Mouse (Mus musculus): Measurements from ENCODE around the gene 1700001J03Rik. TPM values are rescaled to one million over a fixed set of nuclear protein-coding genes. Genes with fewer than 3 reads are reported as not detected.
"Not testable (repeated sequence)": the region's sequence is repeated elsewhere in the genome, so short reads cannot be mapped to it uniquely, and the experiment has no call there.

1700001J03Rik gene
- under 1 TPM; 0.53 to 0.95 TPM for total RNA-seq (2021)
- long read RNA-seq, experiment 1 = 0 reads
- long read RNA-seq, experiment 2 = 0 reads

- DNase-seq = not testable (repeated sequence)
Measured at GRCm38 (mm10) chr5:146185204-146185603, at the start of gene 1700001J03Rik. 1700001J03Rik (minus strand) TSS chr5:146185304.

GRCm38 (mm10) chr5:146234336-146234735 is 49.2 kb upstream of the 1700001J03Rik start:
- DNase-seq = no peak

GRCm38 (mm10) chr5:146232816-146233215 is 47.7 kb upstream of the 1700001J03Rik start:
- DNase-seq = no peak

- DNase-seq = no peak
Measured at GRCm38 (mm10) chr5:146232056-146232675, 47.1 kb upstream of the 1700001J03Rik start.

- DNase-seq = peak; percentile 38 to 45
Measured at GRCm38 (mm10) chr5:146231655-146231996, 46.5 kb upstream of the 1700001J03Rik start.

- DNase-seq = peak; percentile 92 to 95
Measured at GRCm38 (mm10) chr5:146230864-146231654, 46.0 kb upstream of the 1700001J03Rik start, which contains the start of gene Cdk8. Cdk8 (plus strand) TSS chr5:146231230.

- no peak for DNase-seq
Measured at GRCm38 (mm10) chr5:146229869-146230650, 45.0 kb upstream of the 1700001J03Rik start.

- no peak for DNase-seq
Measured at GRCm38 (mm10) chr5:146227496-146227895, 42.4 kb upstream of the 1700001J03Rik start.

GRCm38 (mm10) chr5:146223786-146224185 is 38.7 kb upstream of the 1700001J03Rik start:
- peak; percentile 28 to 62 for DNase-seq

GRCm38 (mm10) chr5:146221722-146222121 is 36.6 kb upstream of the 1700001J03Rik start:
- DNase-seq = no peak

- peak; percentile 96 to 97 for DNase-seq
Measured at GRCm38 (mm10) chr5:146220879-146221714, 36.0 kb upstream of the 1700001J03Rik start, which contains the start of gene Rnf6. Rnf6 (minus strand) TSS chr5:146221555.

- no peak for DNase-seq
Measured at GRCm38 (mm10) chr5:146220501-146220878, 35.4 kb upstream of the 1700001J03Rik start.

- no peak for DNase-seq
Measured at GRCm38 (mm10) chr5:146205537-146205936, 20.4 kb upstream of the 1700001J03Rik start.

GRCm38 (mm10) chr5:146203921-146204320 is 18.8 kb upstream of the 1700001J03Rik start:
- no peak for DNase-seq

GRCm38 (mm10) chr5:146200580-146200979 is 15.5 kb upstream of the 1700001J03Rik start:
- DNase-seq = no peak

- no peak for DNase-seq
Measured at GRCm38 (mm10) chr5:146199540-146199939, 14.4 kb upstream of the 1700001J03Rik start.

- no peak for DNase-seq
Measured at GRCm38 (mm10) chr5:146199073-146199472, 14.0 kb upstream of the 1700001J03Rik start.

GRCm38 (mm10) chr5:146193360-146193759 is 8.3 kb upstream of the 1700001J03Rik start:
- DNase-seq = no peak

GRCm38 (mm10) chr5:146190501-146191269 is 5.6 kb upstream of the 1700001J03Rik start:
- DNase-seq = no peak

- DNase-seq = no peak
Measured at GRCm38 (mm10) chr5:146190093-146190492, 5.0 kb upstream of the 1700001J03Rik start.

GRCm38 (mm10) chr5:146188712-146189111 is 3.6 kb upstream of the 1700001J03Rik start:
- no peak for DNase-seq

All from adrenal gland, postnatal 36 days (tissue).